Mouse (Mus musculus): ENCODE measurements around the gene Eef1g.

DNA sequence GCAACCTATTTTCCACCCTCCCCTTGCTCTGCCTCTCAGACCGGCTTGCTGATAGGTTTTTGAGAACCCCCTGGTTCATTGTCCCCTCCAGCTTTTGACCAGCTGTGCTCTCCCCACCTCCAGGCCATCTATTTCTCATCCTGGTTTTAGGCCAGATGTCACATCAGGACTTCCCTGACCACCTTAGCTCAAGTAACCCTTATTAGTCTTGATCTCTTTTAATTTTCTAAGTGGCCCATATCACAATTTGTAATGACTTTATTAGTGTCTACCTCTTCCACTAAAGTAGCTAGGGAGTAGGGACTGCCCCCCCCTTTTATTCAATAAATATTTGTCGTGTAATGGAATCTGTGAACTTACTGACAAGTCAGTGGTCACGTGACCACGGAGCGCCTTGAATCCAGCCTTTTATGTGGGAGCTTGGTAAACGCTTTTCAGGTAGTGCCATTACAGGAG is 46.0 kb upstream of the Eef1g start:
- no peak for TF ChIP-seq CTCF (IDR thresholded peaks at IDR 0.05; ENCODE audit: borderline replicate concordance, control insufficient read depth, extremely low read depth, insufficient read depth, low read length, poor library complexity)
- TF ChIP-seq POLR2A (IDR thresholded peaks at IDR 0.05; ENCODE audit: control insufficient read depth, extremely low read depth, insufficient read depth, low read length, poor library complexity), result no peak
